Mouse (Mus musculus): ENCODE results near the gene Chpf. TPM values are rescaled to one million over a fixed set of nuclear protein-coding genes. Genes with fewer than 3 reads are reported as not detected.

Chpf gene
- polyA plus RNA-seq, 1 experiment from 2014 or later, result 44.7 TPM

DNA sequence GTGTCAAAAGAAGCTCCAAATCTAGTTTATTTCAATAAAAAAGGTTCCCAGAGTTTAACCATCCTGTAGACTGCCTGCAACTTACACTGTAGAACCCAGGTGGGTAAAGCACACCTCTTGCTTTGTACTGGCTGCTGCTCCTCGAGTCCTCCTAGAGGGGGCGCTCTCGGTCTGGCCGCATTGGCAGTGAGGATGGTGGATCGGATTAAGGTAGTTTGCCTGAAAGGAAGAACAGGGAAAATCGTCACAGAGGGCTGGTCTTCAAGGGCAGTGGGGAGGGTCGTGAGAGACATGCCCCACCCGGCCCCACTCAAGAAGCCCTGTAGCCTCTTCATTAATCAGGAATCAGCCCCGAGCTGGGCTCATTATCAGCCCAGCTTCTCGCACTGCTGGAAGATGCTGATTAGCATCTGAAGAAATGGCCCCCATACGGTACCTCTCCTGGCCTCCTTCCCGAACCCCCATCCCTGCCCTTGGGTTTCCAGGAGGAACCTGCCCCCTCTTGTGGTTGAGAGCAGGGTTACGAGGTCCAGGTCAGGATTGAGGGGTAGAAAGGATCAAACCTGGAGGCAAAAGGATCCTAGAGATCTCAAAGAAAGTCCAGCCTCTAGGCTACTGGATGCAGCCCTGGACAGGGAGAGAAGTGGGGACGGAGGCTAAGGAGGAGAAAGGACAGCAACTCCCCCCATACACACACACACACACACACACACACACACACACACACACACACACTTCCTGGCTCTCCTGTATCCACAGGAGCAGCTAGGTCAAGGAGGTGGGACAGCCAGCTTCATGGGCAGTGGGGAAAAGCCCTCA lies 22.2 kb downstream of the Chpf start:
- Histone ChIP-seq H3K9me3 (ENCODE audit: control insufficient read depth, low read length) (no peaks in the 10 kb centered on the region), H3K4me2 (ENCODE audit: low read depth, low read length) (no peak overlapping the region)
- no peak for ATAC-seq (ENCODE audit: low read depth)

DNA sequence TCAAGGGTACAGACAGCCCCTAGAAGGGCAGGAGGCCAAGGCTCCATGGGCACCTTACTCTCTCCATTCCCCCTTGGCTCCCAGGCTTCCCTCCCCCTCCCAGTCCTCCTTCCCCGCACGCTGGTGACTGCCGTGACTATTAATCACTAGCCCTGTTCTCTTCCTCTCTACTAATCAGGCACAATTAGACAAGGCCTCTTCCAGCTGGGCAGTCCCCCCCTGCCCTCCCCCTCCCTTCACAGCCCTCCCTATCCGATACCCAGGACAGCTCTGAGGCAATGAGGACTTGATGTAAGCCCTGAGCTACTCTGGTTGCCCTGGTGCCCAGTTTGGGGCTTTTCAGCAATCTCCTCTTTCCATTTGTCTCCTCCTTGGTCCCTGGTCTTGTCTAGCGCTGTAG lies 23.2 kb downstream of the Chpf start:
- peaks cover under 1% of the 10 kb centered on the region; the same call in 1 of the 2 replicates for H3K27me3 ChIP-seq (ENCODE audit: control insufficient read depth, insufficient read depth, low read length)
- no peaks in the 10 kb centered on the region for H3K36me3 ChIP-seq (ENCODE audit: control insufficient read depth, insufficient read depth, low read length)
- no peak overlapping the region for H3K27ac ChIP-seq (ENCODE audit: low read depth, low read length)
- H3K9ac ChIP-seq (replicated peaks; ENCODE audit: low read depth, low read length), result no peak overlapping the region
- H3K4me2 ChIP-seq (ENCODE audit: low read depth, low read length), result peak overlapping the region; percentile 16; the same call in 1 of the 2 replicates
- no peaks in the 10 kb centered on the region for H3K9me3 ChIP-seq (ENCODE audit: control insufficient read depth, low read length)
- peak; percentile 61; the same call in 1 of the 2 replicates for ATAC-seq (ENCODE audit: low read depth)
- H3K4me1 ChIP-seq (ENCODE audit: control insufficient read depth, insufficient read depth, low read length), result peaks cover 15% of the 10 kb centered on the region
- WGBS, result 9% methylated on average over 5 of the region's 5 CpGs
- H3K4me3 ChIP-seq (ENCODE audit: low read depth, low read length), result no peak overlapping the region

More for the DNA sequence above, 22.2 kb downstream of the Chpf start:
- Histone ChIP-seq H3K36me3 (ENCODE audit: control insufficient read depth, insufficient read depth, low read length) (no peaks in the 10 kb centered on the region), H3K4me3 (ENCODE audit: low read depth, low read length) (no peak overlapping the region), H3K4me1 (ENCODE audit: control insufficient read depth, insufficient read depth, low read length) (peaks cover 12% of the 10 kb centered on the region), H3K9ac (replicated peaks; ENCODE audit: low read depth, low read length) (no peak overlapping the region), H3K27ac (ENCODE audit: low read depth, low read length) (peak overlapping the region; percentile 30), H3K27me3 (ENCODE audit: control insufficient read depth, insufficient read depth, low read length) (no peaks in the 10 kb centered on the region)
- WGBS, result 10% methylated on average over 14 of the region's 14 CpGs

- no peaks in the 10 kb centered on the region for H3K9me3 ChIP-seq (ENCODE audit: control insufficient read depth, low read length)
- H3K4me3 ChIP-seq (ENCODE audit: low read depth, low read length), result no peak overlapping the region
- no peak for ATAC-seq (ENCODE audit: low read depth)
- 87% methylated on average over 3 of the region's 3 CpGs for WGBS
- no peak overlapping the region for H3K27ac ChIP-seq (ENCODE audit: low read depth, low read length)
- H3K36me3 ChIP-seq (ENCODE audit: control insufficient read depth, insufficient read depth, low read length), result no peaks in the 10 kb centered on the region
- H3K4me2 ChIP-seq (ENCODE audit: low read depth, low read length), result no peak overlapping the region
- peaks cover 4% of the 10 kb centered on the region for H3K27me3 ChIP-seq (ENCODE audit: control insufficient read depth, insufficient read depth, low read length)
- no peak overlapping the region for H3K9ac ChIP-seq (replicated peaks; ENCODE audit: low read depth, low read length)
- peaks cover 20% of the 10 kb centered on the region for H3K4me1 ChIP-seq (ENCODE audit: control insufficient read depth, insufficient read depth, low read length)
Measured at GRCm38 (mm10) chr1:75455433-75455832, 23.7 kb downstream of the Chpf start.

GRCm38 (mm10) chr1:75451900-75452299 lies 27.2 kb downstream of the Chpf start:
- H3K4me1 ChIP-seq (ENCODE audit: control insufficient read depth, insufficient read depth, low read length), result peaks cover 44% of the 10 kb centered on the region
- peak overlapping the region; percentile 64; the same call in 1 of the 2 replicates for H3K9ac ChIP-seq (replicated peaks; ENCODE audit: low read depth, low read length)
- H3K27ac ChIP-seq (ENCODE audit: low read depth, low read length), result peak overlapping the region; percentile 34; the same call in 1 of the 2 replicates
- ATAC-seq (ENCODE audit: low read depth), result no peak
- H3K9me3 ChIP-seq (ENCODE audit: control insufficient read depth, low read length), result no peaks in the 10 kb centered on the region
- WGBS, result 45% methylated on average over 5 of the region's 5 CpGs
- H3K27me3 ChIP-seq (ENCODE audit: control insufficient read depth, insufficient read depth, low read length), result peaks cover 4% of the 10 kb centered on the region
- peak overlapping the region; percentile 60 for H3K4me2 ChIP-seq (ENCODE audit: low read depth, low read length)
- H3K36me3 ChIP-seq (ENCODE audit: control insufficient read depth, insufficient read depth, low read length), result no peaks in the 10 kb centered on the region
- H3K4me3 ChIP-seq (ENCODE audit: low read depth, low read length), result peak overlapping the region; percentile 31

GRCm38 (mm10) chr1:75450314-75451005 lies 28.6 kb downstream of the Chpf start, which contains the start of gene Asic4:
TSS of gene Asic4 (plus strand) at chr1:75450436.
- Histone ChIP-seq H3K27me3 (ENCODE audit: control insufficient read depth, insufficient read depth, low read length) (peaks cover 4% of the 10 kb centered on the region), H3K4me2 (ENCODE audit: low read depth, low read length) (peak within 1 kb of the TSS; percentile 60), H3K4me1 (ENCODE audit: control insufficient read depth, insufficient read depth, low read length) (peaks cover 56% of the 10 kb centered on the region), H3K4me3 (ENCODE audit: low read depth, low read length) (peak within 1 kb of the TSS; percentile 31), H3K9me3 (ENCODE audit: control insufficient read depth, low read length) (no peaks in the 10 kb centered on the region), H3K27ac (ENCODE audit: low read depth, low read length) (peak within 1 kb of the TSS; percentile 57), H3K9ac (replicated peaks; ENCODE audit: low read depth, low read length) (peak within 1 kb of the TSS; percentile 64), H3K36me3 (ENCODE audit: control insufficient read depth, insufficient read depth, low read length) (no peaks in the 10 kb centered on the region)
- ATAC-seq (ENCODE audit: low read depth), result peak; percentile 5; the same call in 1 of the 2 replicates
- WGBS, result 2% methylated on average over 31 of the region's 35 CpGs

- WGBS, result 3% methylated on average over 8 of the region's 8 CpGs
Measured at GRCm38 (mm10) chr1:75449377-75450135, 29.6 kb downstream of the Chpf start.

GRCm38 (mm10) chr1:75448937-75449336 lies 30.2 kb downstream of the Chpf start:
- H3K4me2 ChIP-seq (ENCODE audit: low read depth, low read length), result peak overlapping the region; percentile 60; the same call in 1 of the 2 replicates
- H3K9ac ChIP-seq (replicated peaks; ENCODE audit: low read depth, low read length), result peak overlapping the region; percentile 21; the same call in 1 of the 2 replicates
- no peaks in the 10 kb centered on the region for H3K9me3 ChIP-seq (ENCODE audit: control insufficient read depth, low read length)
- peak overlapping the region; percentile 9 for H3K4me3 ChIP-seq (ENCODE audit: low read depth, low read length)
- no peaks in the 10 kb centered on the region for H3K36me3 ChIP-seq (ENCODE audit: control insufficient read depth, insufficient read depth, low read length)
- 0% methylated on average over 11 of the region's 14 CpGs for WGBS
- peaks cover 71% of the 10 kb centered on the region for H3K4me1 ChIP-seq (ENCODE audit: control insufficient read depth, insufficient read depth, low read length)
- H3K27me3 ChIP-seq (ENCODE audit: control insufficient read depth, insufficient read depth, low read length), result peaks cover 4% of the 10 kb centered on the region
- no peak for ATAC-seq (ENCODE audit: low read depth)
- H3K27ac ChIP-seq (ENCODE audit: low read depth, low read length), result peak overlapping the region; percentile 57; the same call in 1 of the 2 replicates

More at GRCm38 (mm10) chr1:75449377-75450135, 29.6 kb downstream of the Chpf start:
- Histone ChIP-seq H3K4me1 (ENCODE audit: control insufficient read depth, insufficient read depth, low read length) (peaks cover 65% of the 10 kb centered on the region), H3K9ac (replicated peaks; ENCODE audit: low read depth, low read length) (no peak overlapping the region; the same call in 1 of the 2 replicates), H3K36me3 (ENCODE audit: control insufficient read depth, insufficient read depth, low read length) (no peaks in the 10 kb centered on the region), H3K9me3 (ENCODE audit: control insufficient read depth, low read length) (no peaks in the 10 kb centered on the region), H3K27ac (ENCODE audit: low read depth, low read length) (peak overlapping the region; percentile 57; the same call in 1 of the 2 replicates), H3K4me3 (ENCODE audit: low read depth, low read length) (peak overlapping the region; percentile 31; the same call in 1 of the 2 replicates), H3K4me2 (ENCODE audit: low read depth, low read length) (peak overlapping the region; percentile 60), H3K27me3 (ENCODE audit: control insufficient read depth, insufficient read depth, low read length) (peaks cover 4% of the 10 kb centered on the region)
- no peak for ATAC-seq (ENCODE audit: low read depth)

DNA sequence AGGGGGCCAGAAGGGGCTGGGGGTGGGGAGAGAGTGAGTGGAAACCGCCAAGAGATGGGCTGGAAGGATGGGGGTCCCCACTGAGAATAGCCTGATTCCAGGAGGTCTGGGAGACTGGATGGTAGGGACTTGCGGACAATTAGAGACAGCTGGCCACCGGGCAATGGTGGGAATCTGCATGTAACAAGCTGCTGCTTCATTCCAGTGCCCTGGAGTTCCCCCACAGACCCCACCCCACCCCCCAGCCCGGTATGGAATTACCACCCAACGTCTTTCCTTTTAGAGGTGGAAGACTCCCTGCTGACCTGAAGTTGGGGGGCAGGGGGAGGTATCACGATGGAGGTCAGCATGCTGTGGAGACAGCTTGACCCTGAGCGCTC lies 31.1 kb downstream of the Chpf start:
- Histone ChIP-seq H3K4me1 (ENCODE audit: control insufficient read depth, insufficient read depth, low read length) (peaks cover 80% of the 10 kb centered on the region), H3K9ac (replicated peaks; ENCODE audit: low read depth, low read length) (peak overlapping the region; percentile 28; the same call in 1 of the 2 replicates), H3K36me3 (ENCODE audit: control insufficient read depth, insufficient read depth, low read length) (no peaks in the 10 kb centered on the region), H3K4me2 (ENCODE audit: low read depth, low read length) (peak overlapping the region; percentile 12; the same call in 1 of the 2 replicates), H3K27me3 (ENCODE audit: control insufficient read depth, insufficient read depth, low read length) (peaks cover 4% of the 10 kb centered on the region), H3K27ac (ENCODE audit: low read depth, low read length) (peak overlapping the region; percentile 67; the same call in 1 of the 2 replicates), H3K9me3 (ENCODE audit: control insufficient read depth, low read length) (no peaks in the 10 kb centered on the region), H3K4me3 (ENCODE audit: low read depth, low read length) (no peak overlapping the region)
- no peak for ATAC-seq (ENCODE audit: low read depth)
- 2% methylated on average over 7 of the region's 7 CpGs for WGBS
